Comparison of ENCODE assay signal across 32 mouse cellular contexts in genomic region chr14:49265286-49266002, GRCm38 (mm10). TPM values are rescaled to one million over a fixed set of nuclear protein-coding genes. Genes with fewer than 3 reads are reported as not detected.
A peak's percentile ranks its signal among the peaks of the same experiment; 100 is the strongest.
DNase-seq lines count a peak whose midpoint lies in the region; ATAC-seq and TF ChIP-seq lines count a peak whose summit lies in the region.
"Had no signal": no experiment of that assay in that cellular context is flagged by ENCODE, and none has a peak within 500 bp of the region (broad histone marks: within the 10 kb centered on the region; RNA-seq: fewer than 3 reads in every experiment).

No protein-coding gene starts in this region.

- no peaks in the 10 kb centered on the region for H3K27me3 ChIP-seq in lung, embryonic 14.5 days (ENCODE audit: insufficient read depth, low read length)
- no peaks in the 10 kb centered on the region for H3K27me3 ChIP-seq in megakaryocyte, embryonic 14.5 days (replicated peaks)
- no peaks in the 10 kb centered on the region for H3K27me3 ChIP-seq in stomach, embryonic 16.5 days (ENCODE audit: control insufficient read depth, insufficient read depth, low read length)
- H3K27me3 ChIP-seq: embryonic facial prominence, embryonic 13.5 days; forebrain, embryonic 12.5 days; forebrain, embryonic 15.5 days; heart, embryonic 12.5 days; heart, embryonic 15.5 days; hindbrain, embryonic 13.5 days had no signal

- DNase-seq in heart, adult 11 months = peak; percentile 55
- no peak for DNase-seq in heart, adult 9 months (ENCODE audit: low spot score in 2 of 2)
- no peak for DNase-seq in lung, embryonic 14.5 days
- DNase-seq in lung, adult 2 months = no peak
- DNase-seq: adrenal gland, adult 8-10 months; adrenal gland, postnatal 25 days; cerebellum, adult 11-12 months; cerebellum, adult 8-10 months; cerebellum, postnatal 10 days; cerebellum, postnatal 36 days; embryo, embryonic 11 days; gastrocnemius, postnatal 36 days; heart, postnatal 10 days; heart, postnatal 36 days had no signal

- no peak for TF ChIP-seq POLR2A in lung, adult 2 months (IDR thresholded peaks at IDR 0.05; ENCODE audit: borderline replicate concordance, extremely low read depth, low read depth, low read length)

- H3K4me2 ChIP-seq in lung, embryonic 14.5 days = no peak overlapping the region
- H3K4me2 ChIP-seq in stomach, embryonic 16.5 days (ENCODE audit: low read depth, low read length) = no peak overlapping the region
- H3K4me2 ChIP-seq: embryonic facial prominence, embryonic 13.5 days; forebrain, embryonic 12.5 days; forebrain, embryonic 15.5 days; heart, embryonic 12.5 days; heart, embryonic 15.5 days; hindbrain, embryonic 13.5 days had no signal

- WGBS in lung, embryonic 14.5 days = 61% methylated on average over 5 of the region's 5 CpGs
- WGBS in lung, adult 2 months = 54% methylated on average over 5 of the region's 5 CpGs
- WGBS in stomach, embryonic 16.5 days = 69% methylated on average over 5 of the region's 5 CpGs

- no peak for TF ChIP-seq CTCF in lung, embryonic 14.5 days (IDR thresholded peaks at IDR 0.05; ENCODE audit: low read depth)
- TF ChIP-seq CTCF in lung, adult 2 months (IDR thresholded peaks at IDR 0.05; ENCODE audit: insufficient read depth, low read length) = no peak

- H3K9ac ChIP-seq in lung, embryonic 14.5 days = no peak overlapping the region
- no peak overlapping the region for H3K9ac ChIP-seq in stomach, embryonic 16.5 days (ENCODE audit: low read length)
- H3K9ac ChIP-seq: embryonic facial prominence, embryonic 13.5 days; forebrain, embryonic 12.5 days; forebrain, embryonic 15.5 days; heart, embryonic 12.5 days; heart, embryonic 15.5 days; hindbrain, embryonic 13.5 days had no signal

- H3K27ac ChIP-seq in lung, embryonic 14.5 days (ENCODE audit: low read depth) = no peak overlapping the region
- H3K27ac ChIP-seq in stomach, embryonic 16.5 days (ENCODE audit: low read length) = no peak overlapping the region
- H3K27ac ChIP-seq: embryonic facial prominence, embryonic 10.5 days; embryonic facial prominence, embryonic 13.5 days; forebrain, embryonic 12.5 days; forebrain, embryonic 15.5 days; heart, embryonic 15.5 days; hindbrain, embryonic 10.5 days; hindbrain, embryonic 13.5 days had no signal

- 0 out of 2 replicates have a peak, but pooled peaks have one; percentile 24 for ATAC-seq in lung, embryonic 14.5 days (ENCODE audit: insufficient read depth)
- no peak for ATAC-seq in megakaryocyte, adult 5-6 weeks (ENCODE audit: poor library complexity, severe bottlenecking)
- ATAC-seq in stomach, embryonic 16.5 days (ENCODE audit: insufficient read depth, low FRiP score) = peak; percentile 25; the same call in 1 of the 2 replicates
- ATAC-seq: activated CD4-positive, CD25-positive, alpha-beta regulatory T cell, adult 4 months; forebrain, embryonic 15.5 days had no signal

- H3K4me3 ChIP-seq in lung, embryonic 14.5 days (ENCODE audit: low read depth, low read length) = no peak overlapping the region
- H3K4me3 ChIP-seq in lung, adult 2 months (replicated peaks; ENCODE audit: extremely low read depth, low read depth, low read length) = no peak overlapping the region
- peak overlapping the region; percentile 0 for H3K4me3 ChIP-seq in megakaryocyte, embryonic 14.5 days (replicated peaks)
- no peak overlapping the region for H3K4me3 ChIP-seq in stomach, embryonic 16.5 days (replicated peaks; ENCODE audit: low read length)
- H3K4me3 ChIP-seq: embryonic facial prominence, embryonic 10.5 days; embryonic facial prominence, embryonic 13.5 days; erythroblast, embryonic 14.5 days; forebrain, embryonic 12.5 days; forebrain, embryonic 15.5 days; heart, embryonic 12.5 days; heart, embryonic 15.5 days; hindbrain, embryonic 10.5 days; hindbrain, embryonic 13.5 days had no signal

- no peaks in the 10 kb centered on the region for H3K4me1 ChIP-seq in lung, embryonic 14.5 days (ENCODE audit: insufficient read depth)
- no peaks in the 10 kb centered on the region for H3K4me1 ChIP-seq in lung, adult 2 months (ENCODE audit: control insufficient read depth, insufficient read depth, low read length)
- no peaks in the 10 kb centered on the region for H3K4me1 ChIP-seq in megakaryocyte, embryonic 14.5 days
- H3K4me1 ChIP-seq in stomach, embryonic 16.5 days (ENCODE audit: control insufficient read depth, insufficient read depth, low read length) = no peaks in the 10 kb centered on the region
- H3K4me1 ChIP-seq: embryonic facial prominence, embryonic 10.5 days; embryonic facial prominence, embryonic 13.5 days; forebrain, embryonic 12.5 days; forebrain, embryonic 15.5 days; heart, embryonic 12.5 days; heart, embryonic 15.5 days; hindbrain, embryonic 10.5 days; hindbrain, embryonic 13.5 days had no signal

- H3K9me3 ChIP-seq in lung, embryonic 14.5 days (ENCODE audit: low read depth, low read length) = no peaks in the 10 kb centered on the region
- H3K9me3 ChIP-seq in megakaryocyte, embryonic 14.5 days = peaks cover 2% of the 10 kb centered on the region; the same call in 1 of the 2 replicates
- H3K9me3 ChIP-seq in stomach, embryonic 16.5 days (replicated peaks; ENCODE audit: control insufficient read depth, low read length) = no peaks in the 10 kb centered on the region
- H3K9me3 ChIP-seq: embryonic facial prominence, embryonic 10.5 days; embryonic facial prominence, embryonic 13.5 days; forebrain, embryonic 12.5 days; forebrain, embryonic 15.5 days; heart, embryonic 15.5 days; hindbrain, embryonic 10.5 days; hindbrain, embryonic 13.5 days had no signal

- no peaks in the 10 kb centered on the region for H3K36me3 ChIP-seq in lung, embryonic 14.5 days (ENCODE audit: insufficient read depth)
- no peaks in the 10 kb centered on the region for H3K36me3 ChIP-seq in megakaryocyte, embryonic 14.5 days (replicated peaks; ENCODE audit: low read length)
- H3K36me3 ChIP-seq in stomach, embryonic 16.5 days (ENCODE audit: control insufficient read depth, insufficient read depth, low read length) = no peaks in the 10 kb centered on the region
- H3K36me3 ChIP-seq: embryonic facial prominence, embryonic 10.5 days; embryonic facial prominence, embryonic 13.5 days; forebrain, embryonic 12.5 days; forebrain, embryonic 15.5 days; heart, embryonic 12.5 days; heart, embryonic 15.5 days; hindbrain, embryonic 10.5 days; hindbrain, embryonic 13.5 days had no signal

RNA-seq across cellular contexts. Expression of gene ccdc198, which starts 20.2 kb away (rescaled TPM):
- 12.3 and 14.3 TPM in 2 replicates for polyA plus RNA-seq in lung, embryonic 14.5 days (2014; fragmentation: Nextera tagmentation; extraction: Ambion mirVana)
- not detected in 2 replicates for polyA plus RNA-seq in lung, adult 2 months (2012; rRNA removed)
- polyA plus RNA-seq in megakaryocyte, embryonic 14.5 days (2012; ENCODE audit: insufficient read depth, low replicate concordance) = not detected in 2 replicates
- not detected in 2 replicates for total RNA-seq in megakaryocyte, adult 5-6 weeks (2015)
- total RNA-seq in megakaryocyte, adult 5-6 weeks (2017) = not detected in 2 replicates
- 18.5 and 20.9 TPM in 2 replicates for polyA plus RNA-seq in stomach, embryonic 16.5 days (2015; fragmentation: Nextera tagmentation; extraction: Ambion mirVana)
- total RNA-seq: adrenal gland, adult 8-10 months; adrenal gland, postnatal 25 days; ES-E14; gastrocnemius, adult 8-10 months; gastrocnemius, postnatal 36 days; granulocyte monocyte progenitor cell, adult 5-6 weeks; heart, adult 8-10 months; heart, postnatal 10 days; heart, postnatal 36 days had no signal
- polyA plus RNA-seq: activated CD4-positive, CD25-positive, alpha-beta regulatory T cell, adult 4 months; cortical plate, adult 2 months; embryonic facial prominence, embryonic 10.5 days; erythroblast, embryonic 14.5 days had no signal

Comparison
In these comparisons a context has a peak if more than half of its experiments do, and no peak if none do; other contexts are left out.
1. RNA of gene ccdc198, which starts 20.2 kb away (polyA plus RNA-seq): 18.5 to 20.9 TPM in stomach, embryonic 16.5 days and 12.3 to 14.3 TPM in lung, embryonic 14.5 days; not detected in lung, adult 2 months and not detected in megakaryocyte, embryonic 14.5 days; every median in the first group is over 10 times any median in the second.